Mouse (Mus musculus): ENCODE measurements around the gene Snrnp25. TPM values are rescaled to one million over a fixed set of nuclear protein-coding genes. Genes with fewer than 3 reads are reported as not detected.

Snrnp25 gene
- total and polyA plus RNA-seq, 2 experiments, result 7.6 to 10.9 TPM

- DNase-seq (ENCODE audit: extremely low read depth, low read depth, low spot score), result no peak
- H3K36me3 ChIP-seq (ENCODE audit: control insufficient read depth, insufficient read depth, low read length), result peaks cover 44% of the 10 kb centered on the region
Measured at GRCm38 (mm10) chr11:32245614-32246013, 40.4 kb downstream of the Snrnp25 start.

GRCm38 (mm10) chr11:32247068-32247467 lies 41.9 kb downstream of the Snrnp25 start:
- Histone ChIP-seq H3K4me1 (ENCODE audit: control insufficient read depth, insufficient read depth, low read length) (no peaks in the 10 kb centered on the region), H3K27me3 (ENCODE audit: control insufficient read depth, insufficient read depth, low read length) (no peaks in the 10 kb centered on the region), H3K36me3 (ENCODE audit: control insufficient read depth, insufficient read depth, low read length) (peaks cover 46% of the 10 kb centered on the region), H3K27ac (replicated peaks; ENCODE audit: insufficient read depth, low read depth, low read length) (no peak overlapping the region), H3K9ac (ENCODE audit: low read depth, low read length) (no peak overlapping the region), H3K79me2 (ENCODE audit: control insufficient read depth, insufficient read depth, low read length) (no peaks in the 10 kb centered on the region), H3K4me3 (ENCODE audit: insufficient read depth, low read depth, low read length) (no peak overlapping the region)
- no peak for TF ChIP-seq POLR2A (IDR thresholded peaks at IDR 0.05; ENCODE audit: extremely low read depth, insufficient read depth, low read length)
- TF ChIP-seq CTCF (IDR thresholded peaks at IDR 0.05; ENCODE audit: low read depth, low read length), result no peak
- DNase-seq (ENCODE audit: extremely low read depth, low read depth, low spot score), result no peak

More at GRCm38 (mm10) chr11:32245614-32246013, 40.4 kb downstream of the Snrnp25 start:
- H3K27me3 ChIP-seq (ENCODE audit: control insufficient read depth, insufficient read depth, low read length), result no peaks in the 10 kb centered on the region
- H3K4me1 ChIP-seq (ENCODE audit: control insufficient read depth, insufficient read depth, low read length), result no peaks in the 10 kb centered on the region
- 92% methylated on average over 6 of the region's 6 CpGs for WGBS
- no peak overlapping the region for H3K27ac ChIP-seq (replicated peaks; ENCODE audit: insufficient read depth, low read depth, low read length)
- H3K79me2 ChIP-seq (ENCODE audit: control insufficient read depth, insufficient read depth, low read length), result no peaks in the 10 kb centered on the region
- H3K9ac ChIP-seq (ENCODE audit: low read depth, low read length), result no peak overlapping the region
- H3K4me3 ChIP-seq (ENCODE audit: insufficient read depth, low read depth, low read length), result no peak overlapping the region
- TF ChIP-seq CTCF (IDR thresholded peaks at IDR 0.05; ENCODE audit: low read depth, low read length), result no peak
- TF ChIP-seq POLR2A (IDR thresholded peaks at IDR 0.05; ENCODE audit: extremely low read depth, insufficient read depth, low read length), result no peak

GRCm38 (mm10) chr11:32248350-32248749 lies 43.1 kb downstream of the Snrnp25 start:
- no peak for DNase-seq (ENCODE audit: extremely low read depth, low read depth, low spot score)
- Histone ChIP-seq H3K9ac (ENCODE audit: low read depth, low read length) (no peak overlapping the region), H3K27ac (replicated peaks; ENCODE audit: insufficient read depth, low read depth, low read length) (no peak overlapping the region), H3K79me2 (ENCODE audit: control insufficient read depth, insufficient read depth, low read length) (no peaks in the 10 kb centered on the region), H3K4me1 (ENCODE audit: control insufficient read depth, insufficient read depth, low read length) (no peaks in the 10 kb centered on the region), H3K36me3 (ENCODE audit: control insufficient read depth, insufficient read depth, low read length) (peaks cover 55% of the 10 kb centered on the region), H3K27me3 (ENCODE audit: control insufficient read depth, insufficient read depth, low read length) (no peaks in the 10 kb centered on the region), H3K4me3 (ENCODE audit: insufficient read depth, low read depth, low read length) (no peak overlapping the region)
- 90% methylated on average over 3 of the region's 3 CpGs for WGBS
- TF ChIP-seq POLR2A (IDR thresholded peaks at IDR 0.05; ENCODE audit: extremely low read depth, insufficient read depth, low read length), result no peak
- no peak for TF ChIP-seq CTCF (IDR thresholded peaks at IDR 0.05; ENCODE audit: low read depth, low read length)

GRCm38 (mm10) chr11:32250880-32251763 lies 45.9 kb downstream of the Snrnp25 start:
- Histone ChIP-seq H3K4me3 (ENCODE audit: insufficient read depth, low read depth, low read length) (no peak overlapping the region), H3K79me2 (ENCODE audit: control insufficient read depth, insufficient read depth, low read length) (peaks cover 3% of the 10 kb centered on the region; the same call in 1 of the 2 replicates), H3K27me3 (ENCODE audit: control insufficient read depth, insufficient read depth, low read length) (no peaks in the 10 kb centered on the region), H3K36me3 (ENCODE audit: control insufficient read depth, insufficient read depth, low read length) (peaks cover 68% of the 10 kb centered on the region), H3K27ac (replicated peaks; ENCODE audit: insufficient read depth, low read depth, low read length) (no peak overlapping the region), H3K4me1 (ENCODE audit: control insufficient read depth, insufficient read depth, low read length) (no peaks in the 10 kb centered on the region), H3K9ac (ENCODE audit: low read depth, low read length) (no peak overlapping the region)
- TF ChIP-seq POLR2A (IDR thresholded peaks at IDR 0.05; ENCODE audit: extremely low read depth, insufficient read depth, low read length), result no peak
- TF ChIP-seq CTCF (IDR thresholded peaks at IDR 0.05; ENCODE audit: low read depth, low read length), result no peak
- 92% methylated on average over 8 of the region's 8 CpGs for WGBS
- DNase-seq (ENCODE audit: extremely low read depth, low read depth, low spot score), result no peak

- no peaks in the 10 kb centered on the region for H3K4me1 ChIP-seq (ENCODE audit: control insufficient read depth, insufficient read depth, low read length)
- no peak overlapping the region for H3K27ac ChIP-seq (replicated peaks; ENCODE audit: insufficient read depth, low read depth, low read length)
- no peaks in the 10 kb centered on the region for H3K27me3 ChIP-seq (ENCODE audit: control insufficient read depth, insufficient read depth, low read length)
- 93% methylated on average over 1 of the region's 1 CpGs for WGBS
- peaks cover 3% of the 10 kb centered on the region; the same call in 1 of the 2 replicates for H3K79me2 ChIP-seq (ENCODE audit: control insufficient read depth, insufficient read depth, low read length)
- no peak for DNase-seq (ENCODE audit: extremely low read depth, low read depth, low spot score)
- no peak overlapping the region for H3K9ac ChIP-seq (ENCODE audit: low read depth, low read length)
- TF ChIP-seq POLR2A (IDR thresholded peaks at IDR 0.05; ENCODE audit: extremely low read depth, insufficient read depth, low read length), result no peak
- no peak for TF ChIP-seq CTCF (IDR thresholded peaks at IDR 0.05; ENCODE audit: low read depth, low read length)
- peaks cover 51% of the 10 kb centered on the region for H3K36me3 ChIP-seq (ENCODE audit: control insufficient read depth, insufficient read depth, low read length)
- H3K4me3 ChIP-seq (ENCODE audit: insufficient read depth, low read depth, low read length), result no peak overlapping the region
Measured at GRCm38 (mm10) chr11:32253121-32253520, 47.9 kb downstream of the Snrnp25 start.

GRCm38 (mm10) chr11:32256146-32256545 lies 50.9 kb downstream of the Snrnp25 start:
- H3K4me3 ChIP-seq (ENCODE audit: insufficient read depth, low read depth, low read length), result no peak overlapping the region
- no peaks in the 10 kb centered on the region for H3K4me1 ChIP-seq (ENCODE audit: control insufficient read depth, insufficient read depth, low read length)
- H3K27ac ChIP-seq (replicated peaks; ENCODE audit: insufficient read depth, low read depth, low read length), result no peak overlapping the region
- no peaks in the 10 kb centered on the region for H3K27me3 ChIP-seq (ENCODE audit: control insufficient read depth, insufficient read depth, low read length)
- no peak for DNase-seq (ENCODE audit: extremely low read depth, low read depth, low spot score)
- WGBS, result 100% methylated on average over 1 of the region's 1 CpGs
- peaks cover 36% of the 10 kb centered on the region for H3K36me3 ChIP-seq (ENCODE audit: control insufficient read depth, insufficient read depth, low read length)
- peaks cover 3% of the 10 kb centered on the region for H3K79me2 ChIP-seq (ENCODE audit: control insufficient read depth, insufficient read depth, low read length)
- H3K9ac ChIP-seq (ENCODE audit: low read depth, low read length), result no peak overlapping the region
- TF ChIP-seq POLR2A (IDR thresholded peaks at IDR 0.05; ENCODE audit: extremely low read depth, insufficient read depth, low read length), result no peak
- no peak for TF ChIP-seq CTCF (IDR thresholded peaks at IDR 0.05; ENCODE audit: low read depth, low read length)

Data from liver, adult 2 months (tissue).